Mouse (Mus musculus) myocyte (in vitro differentiated cells): ENCODE data around the gene Itgb6.

Experiments used
- POLR2A ChIP-seq: IDR thresholded peaks from one replicate; pipeline ENCODE4 v1.6.1; 2011; ENCODE audit warnings: low read depth, mild to moderate bottlenecking, control low read depth, moderate library complexity; ENCODE audit not compliant: insufficient read length
- USF1 ChIP-seq: IDR thresholded peaks from one replicate; pipeline ENCODE4 v1.6.1; 2011; ENCODE audit warnings: low read depth, mild to moderate bottlenecking, control low read depth, moderate library complexity

GRCm38 (mm10) chr2:60646583-60646982 lies 75.9 kb downstream of the Itgb6 start:
- TF ChIP-seq POLR2A, result no peak
- TF ChIP-seq USF1, result no peak
